Mouse (Mus musculus) adrenal gland, postnatal 10 days (tissue): Measurements from ENCODE around the gene Spg21. TPM values are rescaled to one million over a fixed set of nuclear protein-coding genes. Genes with fewer than 3 reads are reported as not detected.

Source experiments
- DNase-seq: peaks from one replicate; pipeline ENCODE4 v3.0.0; 2021; ENCODE audit warnings: mixed read lengths
- total RNA-seq, 2 experiments: library from RNA; stranded (reverse); gene quantifications; 2 replicates each; pipeline ENCODE4 v1.2.3; 2021

The Spg21 gene
- total RNA-seq, 2 experiments from 2014 or later = 53.6 to 54.4 TPM

DNA sequence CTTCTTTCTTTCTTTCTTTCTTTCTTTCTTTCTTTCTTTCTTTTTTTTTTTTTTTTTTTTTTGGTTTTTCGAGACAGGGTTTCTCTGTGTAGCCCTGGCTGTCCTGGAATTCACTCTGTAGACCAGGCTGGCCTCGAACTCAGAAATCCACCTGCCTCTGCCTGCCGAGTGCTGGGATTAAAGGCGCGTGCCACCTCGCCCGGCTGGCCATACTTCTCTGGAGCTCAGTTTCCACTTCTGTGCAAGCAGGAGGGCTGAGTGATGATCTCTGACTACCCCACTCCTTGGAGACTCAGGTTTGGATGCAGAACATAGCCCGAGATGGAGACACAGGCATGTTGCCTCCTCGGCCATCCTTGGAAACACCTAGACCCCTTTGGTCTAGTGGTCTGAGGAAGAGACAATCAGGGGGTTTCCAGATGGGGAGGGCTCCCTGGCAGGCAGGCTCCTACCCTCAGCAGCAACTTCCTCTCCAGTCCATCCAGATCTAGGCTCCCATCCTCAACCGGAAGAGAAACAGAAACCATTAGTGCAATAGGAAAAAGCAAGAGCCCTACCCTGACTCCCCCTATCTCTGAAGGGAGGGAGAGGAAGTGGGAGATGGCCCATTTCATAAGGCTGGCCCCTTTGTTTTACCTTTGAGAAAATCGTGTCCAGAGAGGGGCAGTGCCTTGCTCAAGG is 75.2 kb downstream of the Spg21 start:
- no peak for DNase-seq

DNA sequence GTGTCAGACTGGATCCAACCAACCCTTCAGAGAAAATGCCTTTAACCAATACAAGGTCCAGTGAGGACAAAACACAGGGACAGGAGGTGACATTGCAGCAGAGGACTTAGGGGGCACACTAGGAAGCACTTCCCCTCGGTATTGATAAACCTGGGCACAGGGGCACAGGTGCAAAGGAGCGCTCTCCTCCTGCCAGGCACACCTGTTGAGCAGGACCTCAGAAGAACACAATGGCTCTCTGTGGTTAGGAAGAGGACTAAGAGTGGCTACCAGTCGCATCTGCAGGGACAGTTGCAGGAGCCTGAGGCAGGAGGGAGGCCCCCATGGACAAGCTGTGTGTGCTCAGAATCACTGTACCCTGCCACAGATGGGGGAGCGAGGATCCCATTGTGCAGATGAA is 75.7 kb downstream of the Spg21 start:
- no peak for DNase-seq

Other genes with a start within 250 kb of the Spg21 start
- gene Cilp, start 195.8 kb upstream of the Spg21 start, total RNA-seq = 10 to 100 TPM in 1 of 2 experiments, 1 to 10 TPM in 1; 8.6 to 10.9 TPM
- 100 to 1,000 TPM; 144 to 173 TPM for gene Clpx, start 166.7 kb upstream of the Spg21 start, total RNA-seq
- 10 to 100 TPM; 13.6 to 17.1 TPM for gene Pdcd7, start 114.8 kb upstream of the Spg21 start, total RNA-seq
- under 1 TPM in 1 of 2 experiments, not detected in 1; 0.45 TPM for gene Ubap1l, start 99.9 kb upstream of the Spg21 start, total RNA-seq
- 1 to 10 TPM in 1 of 2 experiments, under 1 TPM in 1; 0.84 to 3.9 TPM for gene Kbtbd13, start 69.3 kb upstream of the Spg21 start, total RNA-seq
- gene Rasl12, start 62.4 kb upstream of the Spg21 start, total RNA-seq = 10 to 100 TPM; 32.3 to 76.7 TPM
- gene Slc51b, start 38.0 kb upstream of the Spg21 start, total RNA-seq = under 1 TPM; 0.45 to 0.78 TPM
- 10 to 100 TPM; 11.2 to 14.1 TPM for gene Mtfmt, start 25.2 kb upstream of the Spg21 start, total RNA-seq
- gene Ankdd1a, start 59.2 kb downstream of the Spg21 start, total RNA-seq = under 1 TPM in 1 of 2 experiments, not detected in 1; 0.45 TPM
- gene Plekho2, start 119.1 kb downstream of the Spg21 start, total RNA-seq = 10 to 100 TPM; 32.5 to 37.8 TPM
- 1 to 10 TPM; 2.0 to 3.3 TPM for gene Pif1, start 126.2 kb downstream of the Spg21 start, total RNA-seq
- gene Rbpms2, start 168.7 kb downstream of the Spg21 start, total RNA-seq = 10 to 100 TPM; 49.7 to 61.5 TPM
- 100 to 1,000 TPM; 148 to 194 TPM for gene Oaz2, start 207.1 kb downstream of the Spg21 start, total RNA-seq